Mouse (Mus musculus) T-helper 17 cell (primary cell): ENCODE data around the gene Haao.
"Not testable (repeated sequence)": the region's sequence is repeated elsewhere in the genome, so short reads cannot be mapped to it uniquely, and the experiment has no call there.

Source experiments
- in situ Hi-C, 2 experiments: fragments of 300-600 bp; cut with MboI, MseI; formaldehyde crosslinking; loops; 1 replicate in 1 of 2; 2 replicates in 1 of 2; pipeline ENCODE4 v1.15.1; 2025; ENCODE audit warnings: high pct_unique_total_duplicates in 2 of 2

Gene Haao

DNA sequence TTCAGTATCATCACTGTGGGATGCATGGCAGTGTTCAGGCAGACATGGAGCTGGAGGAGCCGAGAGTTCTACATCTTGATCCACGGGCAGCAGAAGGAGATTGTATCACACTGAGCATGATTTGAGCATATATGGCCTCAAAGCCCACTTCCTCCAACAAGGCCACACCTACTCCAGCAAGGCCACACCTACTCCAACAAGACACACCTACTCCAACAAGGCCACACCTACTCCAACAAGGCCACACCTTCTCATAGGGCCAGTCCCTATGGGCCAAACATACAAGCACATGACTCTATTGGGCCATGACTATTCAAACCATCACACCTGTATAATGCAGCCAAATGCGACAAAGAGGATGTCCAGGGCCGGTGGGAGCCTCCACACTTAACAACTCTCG lies 23.6 kb upstream of the Haao start:
- in situ Hi-C loops = loop anchor here (5.0 to 10.0 kb wide), 2 partner anchors 101 to 513 kb away; no protein-coding TSS in a partner anchor

- in situ Hi-C loops = loop anchor here (5.0 to 10.0 kb wide), 2 partner anchors 102 to 514 kb away; no protein-coding TSS in a partner anchor
These were observed 22.6 kb upstream of the Haao start for GRCm38 (mm10) chr17:83870385-83870784.

DNA sequence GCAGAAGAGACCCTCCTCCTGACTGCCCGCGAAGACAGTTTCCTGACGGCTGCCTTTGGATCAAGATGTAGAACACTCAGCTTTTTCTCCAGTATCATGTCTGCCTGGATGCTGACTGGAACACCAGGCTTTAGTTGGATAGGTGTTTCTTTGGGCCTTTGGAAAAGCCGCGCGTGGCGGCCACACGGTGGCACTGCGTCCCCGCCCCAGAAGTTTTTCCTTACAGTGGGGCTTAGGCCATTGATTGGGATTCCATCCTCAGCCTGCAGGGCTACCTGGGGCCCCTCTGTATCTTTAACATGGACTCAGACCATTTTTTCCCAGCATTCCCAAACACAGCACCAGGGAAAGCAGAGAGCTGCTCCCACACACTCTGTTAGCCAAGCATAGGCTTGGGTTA lies 18.8 kb upstream of the Haao start:
- in situ Hi-C loops = no loop called here

DNA sequence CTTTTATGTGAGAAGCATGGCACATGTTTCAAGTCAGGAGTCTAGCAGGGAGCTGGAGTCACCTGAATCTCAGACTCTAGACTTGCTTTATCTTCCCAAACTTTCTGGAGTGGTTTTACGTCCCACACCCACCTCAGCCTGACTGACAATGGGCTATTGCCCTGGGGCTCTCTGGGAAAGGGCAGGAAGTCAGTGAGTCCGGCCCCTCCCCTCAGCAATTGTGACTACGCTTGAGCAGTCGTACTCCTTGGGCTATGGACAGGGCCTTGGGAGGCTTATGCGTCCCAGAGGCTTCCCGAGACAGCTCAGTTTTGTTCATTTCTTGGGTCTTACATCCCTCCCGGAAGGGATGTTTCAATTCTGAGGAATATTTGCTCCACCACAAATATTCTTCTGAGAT lies 17.6 kb upstream of the Haao start:
- in situ Hi-C loops = no loop called here

GRCm38 (mm10) chr17:83862134-83862881 lies 14.5 kb upstream of the Haao start:
- in situ Hi-C loops = no loop called here

DNA sequence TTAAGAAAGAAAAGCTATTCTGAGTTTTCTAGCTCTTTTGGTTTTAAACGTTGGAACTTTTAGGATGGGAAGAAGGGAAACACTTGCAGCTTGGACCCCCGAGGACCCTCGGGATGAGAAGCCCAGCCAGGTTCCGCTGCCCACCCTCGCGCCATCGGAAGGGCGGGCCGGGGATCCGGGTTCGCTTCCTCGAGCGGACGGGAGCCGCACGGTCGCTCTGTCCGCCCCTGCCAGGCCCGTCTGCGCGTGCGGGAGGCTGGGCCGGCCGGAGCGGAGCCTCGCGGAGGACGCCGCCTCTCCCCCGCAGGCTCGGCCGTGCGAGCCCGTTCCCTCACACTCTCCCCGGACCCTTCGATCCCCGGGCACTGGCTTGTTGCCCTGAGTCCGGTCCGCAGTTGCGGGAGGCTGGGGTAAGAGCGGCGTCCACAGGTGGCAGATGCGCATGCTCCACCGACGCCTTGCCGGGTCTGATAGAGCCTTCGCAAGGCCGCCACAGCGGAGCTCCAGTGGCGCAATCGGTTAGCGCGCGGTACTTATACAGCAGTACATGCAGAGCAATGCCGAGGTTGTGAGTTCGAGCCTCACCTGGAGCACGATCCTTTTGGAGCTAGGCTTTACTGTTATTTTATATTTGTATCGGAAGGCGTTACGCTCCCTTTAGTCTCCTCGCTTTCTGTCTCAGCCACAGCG lies 13.8 kb upstream of the Haao start:
- in situ Hi-C loops = no loop called here

GRCm38 (mm10) chr17:83860968-83861367 lies 13.2 kb upstream of the Haao start:
- in situ Hi-C loops = not testable (repeated sequence)

DNA sequence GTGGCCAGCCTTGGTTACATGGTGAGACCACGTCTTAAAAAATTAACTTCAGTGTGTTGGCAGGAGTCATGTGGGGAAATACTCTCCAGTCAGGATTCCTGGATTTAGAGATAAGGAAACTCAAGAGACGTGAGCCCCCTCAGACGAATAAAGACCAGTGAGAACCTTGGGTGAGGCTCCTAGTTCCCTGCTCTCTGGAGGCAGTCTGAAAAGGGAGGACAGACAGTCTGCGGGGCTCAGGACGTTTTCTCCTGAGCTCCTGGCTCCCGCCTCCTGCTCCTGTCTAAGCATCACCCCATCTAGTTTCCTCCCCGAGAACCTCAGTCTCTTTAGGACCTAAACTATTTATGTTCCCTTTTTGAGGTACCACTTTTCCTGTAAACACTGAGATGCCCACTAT lies 12.5 kb upstream of the Haao start:
- in situ Hi-C loops = no loop called here

DNA sequence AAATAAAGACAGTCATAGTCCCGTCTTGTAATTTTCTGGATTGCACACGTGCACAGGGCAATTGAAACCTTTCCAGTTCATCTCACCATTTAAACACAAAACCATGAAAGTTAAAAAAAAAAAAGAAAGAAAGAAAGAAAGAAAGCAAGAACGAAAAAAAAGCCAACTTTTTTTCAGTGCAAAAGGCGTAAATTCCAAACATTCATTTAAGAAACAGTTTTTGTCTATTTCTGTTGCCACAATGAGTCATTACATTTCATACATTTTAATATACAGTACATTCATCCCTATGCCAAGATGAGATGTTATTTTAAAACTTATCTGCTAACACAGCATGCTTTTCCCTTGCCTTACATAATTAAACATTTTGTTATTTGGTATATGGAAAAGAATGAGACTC lies 11.9 kb upstream of the Haao start:
- in situ Hi-C loops = loop anchor here in 1 of 2 experiments (10.0 kb wide), 2 partner anchors 225 to 585 kb away; partner anchors contain the start of gene Kcng3

DNA sequence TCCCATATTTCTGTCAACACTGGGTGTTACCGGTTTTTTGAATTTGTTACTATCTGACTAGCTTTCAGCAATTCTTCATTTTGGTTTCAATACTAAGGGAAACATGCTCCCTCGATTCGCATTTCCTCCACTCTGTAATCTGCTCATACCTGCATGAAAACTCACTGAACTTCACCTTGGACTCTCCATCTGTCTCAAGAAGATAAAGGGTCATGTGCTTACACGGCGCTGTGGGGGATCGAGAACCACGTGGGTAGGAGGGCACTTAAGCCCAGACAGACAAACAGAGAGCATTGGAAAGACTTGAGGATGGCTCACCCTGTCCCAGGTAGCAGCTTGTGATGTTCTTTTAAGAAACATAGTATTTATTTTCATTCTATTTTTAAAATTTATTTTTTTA lies 10.7 kb upstream of the Haao start:
- in situ Hi-C loops = loop anchor here in 1 of 2 experiments (10.0 kb wide), 2 partner anchors 224 to 584 kb away; partner anchors contain the start of gene Kcng3

DNA sequence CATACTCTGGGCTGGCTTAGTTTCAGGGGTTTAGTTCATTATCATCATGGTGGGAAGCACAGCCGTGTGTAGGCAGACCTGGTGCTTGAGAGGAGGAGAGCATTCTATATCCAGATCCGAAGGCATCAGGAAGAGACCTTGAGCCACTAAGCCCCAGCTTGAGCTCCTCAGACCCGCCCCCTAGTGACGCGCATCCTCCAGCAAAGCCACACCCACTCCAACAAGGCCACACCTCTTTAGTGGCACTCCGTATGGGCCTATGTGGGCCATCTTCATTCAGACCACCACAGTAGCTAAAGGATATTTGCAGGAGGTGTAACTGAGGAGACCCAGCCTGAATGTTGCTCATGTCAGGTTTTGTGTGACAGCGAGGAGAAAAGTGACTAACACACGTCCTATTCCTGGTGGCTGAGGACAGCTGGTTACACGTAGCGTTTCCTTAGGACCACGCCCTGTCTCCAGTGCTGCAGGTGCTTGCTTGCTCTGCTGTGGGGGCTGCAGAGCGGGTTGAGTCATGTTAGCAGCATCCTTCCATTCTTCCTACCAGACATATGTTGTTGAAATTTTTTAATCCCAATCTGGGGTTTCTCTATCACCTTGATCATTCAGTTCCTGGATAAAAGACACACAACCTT lies 6.6 kb upstream of the Haao start:
- in situ Hi-C loops = loop anchor here in 1 of 2 experiments (5.0 to 10.0 kb wide), 3 partner anchors 37 to 580 kb away; partner anchors contain the start of gene Kcng3

DNA sequence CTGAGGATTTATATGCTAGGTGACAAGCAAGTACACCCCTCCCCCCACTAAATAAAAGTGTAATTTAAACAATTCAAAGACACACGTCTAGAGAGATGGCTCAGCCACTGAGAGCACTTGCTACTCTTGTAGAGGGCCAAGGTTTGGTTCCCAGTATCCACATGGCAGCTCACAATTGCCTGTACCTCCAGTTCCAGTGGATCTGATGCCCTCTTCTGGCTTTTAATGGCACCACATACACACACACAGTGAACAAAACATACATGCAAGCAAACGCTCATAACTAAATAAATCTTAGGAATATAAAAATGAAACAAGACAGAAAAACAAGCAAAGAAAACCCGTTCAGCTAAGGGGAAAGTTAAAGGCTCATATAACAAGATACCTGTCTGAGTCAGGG lies 6.1 kb upstream of the Haao start:
- in situ Hi-C loops = loop anchor here in 1 of 2 experiments (5.0 to 10.0 kb wide), 3 partner anchors 37 to 579 kb away; partner anchors contain the start of gene Kcng3

DNA sequence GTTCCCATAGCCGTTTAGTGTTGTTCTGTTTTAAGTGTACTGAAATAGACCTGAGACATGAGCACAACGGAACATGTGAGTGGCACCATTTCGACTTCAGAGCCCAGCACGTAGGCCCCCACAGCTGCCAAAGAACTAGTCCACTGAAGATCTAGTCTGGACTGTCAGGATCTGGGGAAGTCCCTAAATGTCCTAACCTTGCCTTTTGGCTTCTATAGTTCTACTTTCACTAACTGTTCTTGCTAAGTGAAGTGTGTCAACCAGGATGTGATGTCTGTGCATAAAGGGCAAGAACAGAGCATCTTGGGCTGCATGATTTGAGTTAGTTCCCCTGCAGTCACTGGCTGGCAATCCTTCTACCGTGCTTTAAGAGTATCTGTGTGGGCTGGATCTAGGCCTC lies 3.1 kb upstream of the Haao start:
- in situ Hi-C loops = loop anchor here in 1 of 2 experiments (5.0 to 10.0 kb wide), 3 partner anchors 34 to 576 kb away; partner anchors contain the start of gene Kcng3

GRCm38 (mm10) chr17:83850458-83850857 lies 2.7 kb upstream of the Haao start:
- in situ Hi-C loops = loop anchor here in 1 of 2 experiments (5.0 to 10.0 kb wide), 3 partner anchors 33 to 576 kb away; partner anchors contain the start of gene Kcng3

GRCm38 (mm10) chr17:83849717-83850116 lies 2.0 kb upstream of the Haao start:
- in situ Hi-C loops = loop anchor here in 1 of 2 experiments (5.0 to 10.0 kb wide), 3 partner anchors 32 to 575 kb away; partner anchors contain the start of gene Kcng3

DNA sequence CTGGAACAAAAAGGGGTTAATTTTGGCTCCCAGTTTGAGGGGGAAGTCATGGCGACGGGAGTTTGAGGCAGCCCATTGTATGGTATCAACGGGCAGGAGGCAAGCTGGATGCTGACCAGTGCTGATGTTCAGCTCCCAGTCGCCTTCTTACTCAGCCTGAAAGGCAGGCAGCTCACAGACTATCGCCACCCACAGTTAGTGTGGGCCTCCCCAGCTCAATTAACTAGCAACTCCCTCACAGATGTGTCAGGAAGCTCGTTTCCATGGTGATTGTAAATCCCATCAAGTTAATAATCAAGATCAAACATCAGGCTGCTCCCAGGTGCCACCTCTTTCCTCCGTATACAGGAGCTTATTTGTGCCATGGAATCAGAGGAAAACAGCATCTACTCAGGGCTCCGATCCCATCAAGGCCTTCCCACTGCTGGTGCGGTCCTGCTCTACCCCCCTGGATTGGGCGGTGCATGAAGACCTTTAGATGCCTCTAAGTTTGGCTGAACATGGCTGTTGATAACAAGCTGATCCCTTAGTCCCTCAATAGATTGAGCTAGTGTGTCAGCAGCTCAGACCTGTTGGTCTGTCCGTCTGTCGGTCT lies 1.4 kb upstream of the Haao start:
- in situ Hi-C loops = no loop called here

DNA sequence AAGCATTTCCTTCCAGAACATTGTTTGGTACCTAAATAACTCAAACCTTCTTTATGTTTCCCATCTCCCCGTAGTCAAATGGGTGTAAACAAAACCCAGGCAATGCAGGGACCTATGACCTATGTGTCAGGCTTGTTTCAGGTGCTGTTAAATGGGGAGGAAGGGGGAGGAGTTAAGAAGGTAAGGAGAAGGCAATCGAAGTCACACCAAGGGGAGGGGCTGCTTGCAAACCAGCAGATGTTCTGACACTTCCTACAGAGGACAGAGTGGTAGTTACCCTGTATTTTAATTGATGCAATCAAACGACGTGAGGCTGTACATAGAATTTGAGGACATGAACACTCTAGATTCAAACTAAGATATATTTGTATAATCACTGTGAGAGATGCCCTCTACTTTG lies 719 bp upstream of the Haao start:
- in situ Hi-C loops = no loop called here

GRCm38 (mm10) chr17:83847100-83847499 lies 663 bp downstream of the Haao start:
- in situ Hi-C loops = no loop called here

DNA sequence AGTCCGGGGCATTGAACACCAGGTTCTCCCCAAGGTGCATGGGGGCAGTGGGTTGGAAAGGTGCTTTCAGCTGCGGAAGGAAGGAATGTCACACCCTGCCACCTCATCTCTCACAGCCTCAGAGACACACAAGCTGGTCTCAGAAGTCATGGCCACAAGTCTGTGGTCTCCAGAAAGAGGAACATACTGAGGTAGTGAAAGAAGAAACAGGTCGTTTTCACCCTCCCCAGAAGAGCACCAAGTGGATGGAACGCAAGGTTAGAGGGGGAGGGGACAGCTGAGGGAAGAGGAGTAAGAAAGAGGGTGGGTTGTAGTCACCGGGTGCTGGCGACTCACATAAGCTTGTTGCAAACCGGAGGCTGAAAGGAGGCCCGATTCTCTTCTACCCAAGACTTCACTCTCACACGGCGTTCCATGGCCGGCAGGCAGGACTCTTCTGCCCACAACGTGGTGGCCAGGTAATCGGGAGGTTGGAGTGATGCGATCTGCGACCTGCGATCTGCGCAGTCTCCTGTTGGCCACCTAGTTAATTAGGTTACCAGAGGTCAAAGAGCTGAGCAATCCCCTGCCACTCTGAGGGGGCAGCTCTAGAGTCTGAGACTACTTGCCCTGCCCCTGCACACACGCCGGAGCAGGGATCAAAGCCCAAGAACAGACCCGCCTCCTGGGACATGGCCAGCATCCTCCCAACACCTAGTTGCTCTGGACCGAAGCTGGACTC lies 1.3 kb downstream of the Haao start:
- in situ Hi-C loops = no loop called here

DNA sequence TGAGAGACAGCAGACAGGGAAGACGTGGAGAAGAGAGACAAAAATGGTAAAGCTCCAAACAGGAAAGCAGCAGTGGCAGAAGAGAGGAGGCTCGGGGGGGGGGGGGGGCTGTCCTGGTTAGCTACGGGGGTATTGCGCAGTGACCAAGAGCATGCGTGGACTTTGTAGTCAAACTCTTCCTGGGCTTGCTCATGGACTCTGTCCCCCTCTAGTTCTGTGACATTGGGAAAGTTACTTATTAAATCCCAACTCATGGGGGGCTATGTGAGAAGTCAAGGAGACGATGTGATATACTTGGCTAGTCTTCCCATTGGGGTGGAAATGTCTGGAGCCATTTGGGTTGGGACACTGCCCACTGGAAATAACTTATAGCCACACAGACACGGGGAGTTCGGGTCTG lies 2.2 kb downstream of the Haao start:
- in situ Hi-C loops = no loop called here

DNA sequence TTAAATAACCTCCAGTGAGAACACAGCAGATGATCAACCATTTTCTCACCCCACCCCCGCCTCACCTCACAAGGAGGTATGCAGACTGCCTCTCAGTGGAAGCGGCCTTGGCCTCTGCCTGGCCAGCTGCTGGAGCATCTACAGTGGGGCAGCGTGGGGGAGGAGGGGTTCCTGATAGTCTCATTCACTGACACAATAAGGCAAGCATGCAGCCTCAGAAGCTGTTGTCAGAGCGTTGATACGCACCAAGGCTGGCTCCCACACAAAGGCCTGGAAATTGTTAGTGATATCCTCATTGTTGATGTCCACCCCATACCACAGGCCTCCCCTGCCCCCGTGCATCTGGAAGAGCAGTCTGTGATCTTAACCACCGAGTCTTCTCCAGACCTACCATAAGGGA lies 4.0 kb downstream of the Haao start:
- in situ Hi-C loops = no loop called here
